ENCODE assay signal across 8 mouse cellular contexts in genomic region chr13:85287876-85288573, GRCm38 (mm10). TPM values are rescaled to one million over a fixed set of nuclear protein-coding genes. Genes with fewer than 3 reads are reported as not detected.
DNase-seq lines count a peak whose midpoint lies in the region; ATAC-seq and TF ChIP-seq lines count a peak whose summit lies in the region.

No protein-coding gene starts in this region.

- DNase-seq in left cerebral cortex, adult 2 months (ENCODE audit: extremely low spot score in 1 of 2, low spot score in 2 of 2), result peak in 1 of 2 experiments; percentile 38
- no peak for DNase-seq in left cerebral cortex, adult 11 months (ENCODE audit: low spot score)
- DNase-seq in R1 (ENCODE audit: low read depth, low spot score), result peak; percentile 56
- DNase-seq in hindbrain, embryonic 11.5 days (ENCODE audit: low spot score), result peak; percentile 69
- peak; percentile 69 for DNase-seq in liver, adult 2 months (ENCODE audit: extremely low read depth, low read depth, low spot score)
- DNase-seq in spleen, adult 12 weeks (ENCODE audit: low spot score), result no peak

- no peaks in the 10 kb centered on the region for H3K36me3 ChIP-seq in hindbrain, embryonic 11.5 days (ENCODE audit: control insufficient read depth, insufficient read depth, low read length)
- no peaks in the 10 kb centered on the region for H3K36me3 ChIP-seq in liver, adult 2 months (ENCODE audit: control insufficient read depth, insufficient read depth, low read length)
- no peaks in the 10 kb centered on the region for H3K36me3 ChIP-seq in midbrain, embryonic 16.5 days (ENCODE audit: control insufficient read depth, insufficient read depth, low read length)

- WGBS in hindbrain, embryonic 11.5 days, result 1% methylated on average over 25 of the region's 25 CpGs
- WGBS in liver, adult 2 months, result 1% methylated on average over 25 of the region's 25 CpGs
- WGBS in midbrain, embryonic 16.5 days, result 1% methylated on average over 25 of the region's 25 CpGs

- ATAC-seq in erythroblast, adult 5-6 weeks (replicated peaks; ENCODE audit: low FRiP score, poor library complexity, severe bottlenecking), result 0 out of 2 replicates have a peak, but pooled peaks have one; percentile 23
- ATAC-seq in hindbrain, embryonic 11.5 days (ENCODE audit: low FRiP score), result no peak; the same call in 1 of the 2 replicates
- peak; percentile 0; the same call in 1 of the 2 replicates for ATAC-seq in midbrain, embryonic 16.5 days

- H3K4me1 ChIP-seq in hindbrain, embryonic 11.5 days (replicated peaks; ENCODE audit: control insufficient read depth, insufficient read depth, low read length), result no peaks in the 10 kb centered on the region
- peaks cover 3% of the 10 kb centered on the region; the same call in 1 of the 2 replicates for H3K4me1 ChIP-seq in liver, adult 2 months (ENCODE audit: control insufficient read depth, insufficient read depth, low read length)
- H3K4me1 ChIP-seq in midbrain, embryonic 16.5 days (ENCODE audit: control insufficient read depth, insufficient read depth, low read length), result peaks cover 10% of the 10 kb centered on the region

- no peak for TF ChIP-seq POLR2A in liver, adult 2 months (IDR thresholded peaks at IDR 0.05; ENCODE audit: extremely low read depth, insufficient read depth, low read length)

- H3K79me2 ChIP-seq in liver, adult 2 months (ENCODE audit: control insufficient read depth, insufficient read depth, low read length), result peaks cover 10% of the 10 kb centered on the region; the same call in 1 of the 2 replicates

- TF ChIP-seq CTCF in left cerebral cortex, adult 2 months (IDR thresholded peaks at IDR 0.05), result no peak
- TF ChIP-seq CTCF in liver, adult 2 months (IDR thresholded peaks at IDR 0.05; ENCODE audit: low read depth, low read length), result no peak

- intact Hi-C loops in left cerebral cortex, adult 2 months (cut with DNase I), result loop anchor here (2.0 to 5.0 kb wide), 2 partner anchors 23 to 149 kb away; no protein-coding TSS in a partner anchor

- no peaks in the 10 kb centered on the region for H3K27me3 ChIP-seq in hindbrain, embryonic 11.5 days (ENCODE audit: control insufficient read depth, insufficient read depth, low read length)
- no peaks in the 10 kb centered on the region for H3K27me3 ChIP-seq in liver, adult 2 months (ENCODE audit: control insufficient read depth, insufficient read depth, low read length)
- H3K27me3 ChIP-seq in midbrain, embryonic 16.5 days (ENCODE audit: control insufficient read depth, insufficient read depth, low read depth, low read length), result no peaks in the 10 kb centered on the region

- peak overlapping the region; percentile 89 for H3K4me3 ChIP-seq in left cerebral cortex, adult 2 months
- H3K4me3 ChIP-seq in hindbrain, embryonic 11.5 days (ENCODE audit: low read depth, low read length), result peak overlapping the region; percentile 97
- peak overlapping the region; percentile 68 for H3K4me3 ChIP-seq in liver, adult 2 months (ENCODE audit: insufficient read depth, low read depth, low read length)
- peak overlapping the region; percentile 100 for H3K4me3 ChIP-seq in midbrain, embryonic 16.5 days (ENCODE audit: low read depth, low read length)

- H3K9ac ChIP-seq in hindbrain, embryonic 11.5 days (ENCODE audit: low read depth, low read length), result peak overlapping the region; percentile 96
- H3K9ac ChIP-seq in liver, adult 2 months (ENCODE audit: low read depth, low read length), result peak overlapping the region; percentile 90
- H3K9ac ChIP-seq in midbrain, embryonic 16.5 days (ENCODE audit: low read depth, low read length), result peak overlapping the region; percentile 98

- no peaks in the 10 kb centered on the region for H3K9me3 ChIP-seq in hindbrain, embryonic 11.5 days (ENCODE audit: control insufficient read depth, low read length)
- no peaks in the 10 kb centered on the region for H3K9me3 ChIP-seq in midbrain, embryonic 16.5 days (replicated peaks; ENCODE audit: control insufficient read depth, low read length, poor library complexity, severe bottlenecking)

- peak overlapping the region; percentile 94 for H3K27ac ChIP-seq in left cerebral cortex, adult 2 months
- peak overlapping the region; percentile 100 for H3K27ac ChIP-seq in hindbrain, embryonic 11.5 days (ENCODE audit: low read depth, low read length)
- peak overlapping the region; percentile 74 for H3K27ac ChIP-seq in liver, adult 2 months (replicated peaks; ENCODE audit: insufficient read depth, low read depth, low read length)
- H3K27ac ChIP-seq in midbrain, embryonic 16.5 days (ENCODE audit: low read length), result peak overlapping the region; percentile 99

- peak overlapping the region; percentile 45 for H3K4me2 ChIP-seq in hindbrain, embryonic 11.5 days (replicated peaks; ENCODE audit: low read depth, low read length)
- H3K4me2 ChIP-seq in midbrain, embryonic 16.5 days (ENCODE audit: low read length), result peak overlapping the region; percentile 78

RNA-seq across cellular contexts. Expression of gene Rasa1, which starts 0.9 kb away (rescaled TPM):
- total RNA-seq in left cerebral cortex, adult 2 months (2021), result 10 to 100 TPM; 57.1 to 59.0 TPM
- 14.6 and 29.4 TPM in 2 replicates for total RNA-seq in erythroblast, adult 5-6 weeks (2015; ENCODE audit: low replicate concordance)
- total RNA-seq in erythroblast, adult 5-6 weeks (2017; ENCODE audit: low replicate concordance), result 28.4 and 30.9 TPM in 2 replicates
- 60.0 and 64.0 TPM in 2 replicates for polyA plus RNA-seq in hindbrain, embryonic 11.5 days (2014; fragmentation: Nextera tagmentation; extraction: Ambion mirVana)
- total RNA-seq in liver, adult 2 months (2014; rRNA removed), result 25.4 and 26.5 TPM in 2 replicates
- 2.2 and 3.0 TPM in 2 replicates for polyA plus RNA-seq in liver, adult 2 months (2012; rRNA removed)
- 55.5 and 56.8 TPM in 2 replicates for polyA plus RNA-seq in midbrain, embryonic 16.5 days (2015; fragmentation: Nextera tagmentation; extraction: Ambion mirVana)

Comparison
In these comparisons a context has a peak if more than half of its experiments do, and no peak if none do; other contexts are left out.
1. DNase-seq: peak in R1 (single experiment), hindbrain, embryonic 11.5 days (single experiment) and liver, adult 2 months (single experiment); none in left cerebral cortex, adult 11 months (single experiment) and spleen, adult 12 weeks (single experiment).
2. Peak in every context shown above with its lines, with median percentiles within 50 percentile points of each other: H3K27ac ChIP-seq, H3K4me3 ChIP-seq and H3K9ac ChIP-seq.